Mouse (Mus musculus) spleen, embryonic (tissue): Measurements from ENCODE around the gene Ago1.

Experiments
- CTCF ChIA-PET: fragments of 350-600 bp; sonication (Branson Sonifier 250); formaldehyde crosslinking; loops from one replicate; lab custom pipeline; 2022; lab: Charles Lee

The Ago1 gene

DNA sequence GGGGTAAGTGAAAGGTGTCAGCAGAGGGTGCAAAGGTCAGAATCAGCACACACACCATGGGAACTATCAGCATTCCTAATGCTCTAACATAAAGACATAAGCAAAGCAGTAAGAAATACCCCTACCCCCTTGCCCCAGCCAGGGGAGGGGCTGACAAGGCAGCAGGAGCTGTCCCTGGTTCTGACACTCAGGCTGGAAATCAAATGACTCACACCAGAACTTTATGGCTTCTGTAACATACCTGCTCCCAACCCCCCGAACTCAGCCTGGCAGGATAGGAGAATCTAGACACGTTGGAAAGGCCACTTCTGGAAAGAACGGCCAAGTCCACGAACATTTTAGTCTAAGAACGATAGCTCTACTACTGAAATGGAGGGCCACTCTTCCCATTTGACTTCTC is 4.6 kb upstream of the Ago1 start:
- CTCF ChIA-PET, result no interaction called here

- CTCF ChIA-PET, result interaction anchor here (0.6 kb wide), 1 partner anchor 40 kb away, joined by 3 read pairs; the partner anchor contains the start of gene Ago3
Measured at GRCm38 (mm10) chr4:126469334-126469733, 951 bp upstream of the Ago1 start.

GRCm38 (mm10) chr4:126468925-126469324 is 542 bp upstream of the Ago1 start:
- CTCF ChIA-PET, result interaction anchor here (0.6 kb wide), 1 partner anchor 39 kb away, joined by 3 read pairs; the partner anchor contains the start of gene Ago3

DNA sequence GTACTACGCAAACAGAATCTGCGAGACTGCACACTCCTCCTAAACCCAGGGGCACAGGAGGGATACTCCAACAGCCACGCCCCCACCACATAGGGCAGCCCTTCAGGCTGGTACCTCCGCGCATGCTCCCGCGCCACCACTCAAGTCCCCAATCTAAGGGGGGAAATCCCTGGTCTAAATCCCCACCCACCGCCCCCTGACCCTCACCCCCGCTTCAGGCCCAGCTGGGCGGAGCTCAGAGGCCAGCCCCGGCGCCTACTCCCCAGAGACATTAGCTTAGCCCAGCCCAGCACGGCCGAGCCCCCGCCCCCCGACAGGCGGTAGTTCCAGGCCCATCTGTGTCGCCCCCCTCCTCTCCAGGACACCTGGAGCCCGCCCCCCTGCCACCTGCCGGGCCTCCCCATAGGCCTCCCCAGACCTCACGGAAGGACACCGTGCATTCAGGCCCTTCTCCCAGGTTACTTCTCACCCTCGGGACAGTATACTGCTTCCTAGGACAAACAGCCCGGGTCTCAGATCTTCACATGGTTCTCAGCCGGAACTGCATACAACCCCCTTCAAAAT is 580 bp downstream of the Ago1 start:
- CTCF ChIA-PET, result interaction anchor here (0.7 to 0.8 kb wide), 2 partner anchors 1606 to 1857 kb away, joined by 4 to 5 read pairs; partner anchors contain the start of genes 3100002H09Rik and Maneal

DNA sequence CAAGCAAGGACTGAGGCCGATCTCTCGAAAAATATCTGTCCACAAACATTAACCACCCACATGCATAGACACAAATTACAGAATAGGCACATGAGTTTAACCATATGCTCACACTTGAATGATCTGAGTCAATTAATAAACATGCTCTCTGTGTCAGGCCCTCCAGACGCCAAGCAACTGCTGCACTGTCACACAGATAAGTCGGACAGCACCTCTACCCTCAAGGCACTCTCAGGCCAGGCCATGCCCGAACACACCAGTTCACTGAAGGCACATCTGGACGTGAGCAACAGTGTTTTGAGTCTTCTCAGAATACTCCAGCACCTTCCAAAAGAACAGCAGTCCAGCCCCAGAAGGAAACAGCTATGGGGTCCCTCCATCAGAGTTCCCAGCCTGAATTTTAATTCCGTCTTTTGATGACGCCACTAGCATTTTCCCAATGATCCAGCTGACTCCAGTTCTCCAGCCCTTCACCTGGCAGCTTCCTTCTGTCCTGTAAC is 2.1 kb downstream of the Ago1 start:
- CTCF ChIA-PET, result no interaction called here

DNA sequence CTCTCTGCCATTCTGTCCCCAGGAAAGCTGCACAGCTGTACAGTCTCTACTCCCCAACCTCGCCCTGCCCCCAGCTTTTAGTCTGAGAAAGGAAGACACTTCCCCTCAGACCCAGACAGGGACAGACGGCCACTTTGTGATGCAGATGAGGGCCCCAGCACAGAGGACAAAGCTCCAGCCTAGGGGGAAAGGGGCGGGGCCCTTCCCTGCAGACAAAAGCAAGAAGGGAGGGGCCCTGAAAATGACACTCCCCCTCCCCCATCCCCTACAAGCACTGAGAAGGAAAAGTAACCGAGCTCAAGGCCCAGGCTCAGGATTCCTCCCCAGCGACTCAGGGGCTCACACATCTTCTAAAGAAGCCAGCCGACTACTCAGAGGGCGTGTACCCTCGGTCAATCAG is 2.5 kb downstream of the Ago1 start:
- CTCF ChIA-PET, result no interaction called here

GRCm38 (mm10) chr4:126464892-126465235 is 3.5 kb downstream of the Ago1 start:
- CTCF ChIA-PET, result interaction anchor here (0.6 kb wide), 1 partner anchor 18 kb away, joined by 3 read pairs; no protein-coding TSS in a partner anchor

DNA sequence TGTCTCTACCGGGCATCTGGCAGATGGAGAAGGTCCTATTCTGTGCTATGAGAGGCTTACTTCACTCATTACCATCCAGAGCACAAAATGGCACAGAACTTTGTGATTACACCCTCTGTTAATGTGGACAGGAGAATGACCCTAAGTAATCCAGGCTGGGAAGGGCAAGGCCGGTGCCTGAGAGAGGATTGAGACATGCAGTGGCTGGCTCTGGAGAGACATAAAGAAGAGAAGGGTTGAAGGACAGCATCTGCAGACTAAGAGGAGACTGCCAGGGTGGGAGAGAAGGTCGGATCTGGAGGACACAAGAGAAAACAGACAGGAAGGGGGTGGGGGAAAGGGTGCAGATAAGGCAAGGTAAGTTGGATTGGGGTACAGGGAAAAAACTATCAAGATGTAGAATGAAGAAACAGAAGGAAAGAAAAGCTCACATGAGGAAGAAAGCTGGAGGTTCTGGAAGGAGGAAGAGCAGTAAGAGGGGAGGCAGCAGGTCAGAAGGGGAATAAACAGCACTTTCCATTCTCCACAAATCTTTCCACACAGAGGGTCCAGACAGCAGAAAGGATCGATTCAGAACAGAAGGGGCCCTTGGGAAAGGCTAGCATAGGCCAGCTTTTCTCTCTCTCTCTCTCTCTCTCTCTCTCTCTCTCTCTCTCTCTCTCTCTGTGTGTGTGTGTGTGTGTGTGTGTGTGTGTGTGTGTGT is 4.0 kb downstream of the Ago1 start:
- CTCF ChIA-PET, result interaction anchor here (0.6 kb wide), 1 partner anchor 17 kb away, joined by 3 read pairs; no protein-coding TSS in a partner anchor

GRCm38 (mm10) chr4:126455441-126455840 is 12.9 kb downstream of the Ago1 start:
- CTCF ChIA-PET, result no interaction called here

- CTCF ChIA-PET, result no interaction called here
Measured at GRCm38 (mm10) chr4:126454547-126455254, 13.7 kb downstream of the Ago1 start.

GRCm38 (mm10) chr4:126450268-126450667 is 18.1 kb downstream of the Ago1 start:
- CTCF ChIA-PET, result interaction anchor here (0.7 kb wide), 1 partner anchor 256 kb away, joined by 3 read pairs; no protein-coding TSS in a partner anchor

- CTCF ChIA-PET, result interaction anchor here (0.5 kb wide), 1 partner anchor 17 kb away, joined by 3 read pairs; no protein-coding TSS in a partner anchor
Measured at GRCm38 (mm10) chr4:126447126-126447525, 21.3 kb downstream of the Ago1 start.

DNA sequence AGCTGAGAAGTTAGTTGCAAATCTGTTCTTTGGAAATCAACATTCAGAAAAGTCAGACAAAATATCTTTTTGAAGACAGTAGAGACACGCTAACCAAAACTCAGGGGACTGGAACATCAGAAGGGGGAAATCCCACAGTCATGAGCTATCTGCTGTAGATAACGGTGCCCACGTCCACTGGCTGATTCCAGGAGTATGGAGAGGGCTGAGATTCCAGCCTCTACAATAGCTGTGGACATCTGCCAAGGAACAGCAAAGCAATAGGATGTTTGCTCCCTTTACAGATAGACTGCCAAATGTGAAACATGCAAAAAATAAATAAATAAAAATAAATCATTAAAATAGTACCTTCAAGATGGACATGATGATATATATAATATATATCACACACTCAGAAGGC is 23.9 kb downstream of the Ago1 start:
- CTCF ChIA-PET, result interaction anchor here (0.5 kb wide), 2 partner anchors 53 to 355 kb away, joined by 3 to 4 read pairs; no protein-coding TSS in a partner anchor

- CTCF ChIA-PET, result no interaction called here
Measured at GRCm38 (mm10) chr4:126438261-126438660, 30.1 kb downstream of the Ago1 start.

DNA sequence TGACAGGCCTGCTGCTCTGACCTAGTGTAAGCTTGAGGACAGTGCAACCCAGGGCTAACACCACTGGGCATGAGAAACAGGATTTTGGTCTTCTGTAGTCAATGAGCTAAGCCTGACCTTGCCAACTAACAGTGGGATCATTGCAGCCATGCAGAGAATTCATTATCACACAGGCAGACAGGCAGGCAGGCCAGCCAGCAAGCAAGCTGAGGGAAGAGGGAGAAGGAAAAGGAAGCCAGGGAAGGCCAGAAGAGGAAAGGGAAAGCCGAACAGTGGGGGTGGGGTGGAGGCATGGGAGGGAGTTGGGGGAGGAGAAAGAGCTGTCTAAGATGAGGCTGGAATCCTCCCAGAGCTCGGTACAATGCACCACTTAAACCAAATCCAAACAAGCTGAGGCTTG is 32.1 kb downstream of the Ago1 start:
- CTCF ChIA-PET, result no interaction called here

GRCm38 (mm10) chr4:126434094-126434493 is 34.3 kb downstream of the Ago1 start:
- CTCF ChIA-PET, result no interaction called here

DNA sequence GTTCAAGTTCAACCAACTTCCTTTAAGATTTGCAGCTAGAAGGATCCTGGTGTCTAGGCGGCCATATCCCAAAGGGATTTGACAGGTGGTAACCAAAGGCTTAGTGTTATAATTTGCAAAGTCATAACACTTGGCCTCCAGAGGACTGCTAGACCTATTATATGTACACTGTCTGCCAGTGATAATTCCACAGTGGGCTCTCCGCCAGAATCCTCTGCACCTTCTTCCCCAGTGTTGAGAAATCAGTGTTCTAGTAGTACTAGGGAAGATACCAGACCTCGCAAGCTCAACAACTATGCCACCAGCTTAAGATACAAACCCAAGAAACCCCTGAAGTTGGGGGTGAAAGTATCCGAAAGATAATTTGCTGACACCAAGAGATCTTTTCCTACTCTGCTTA is 35.2 kb downstream of the Ago1 start:
- CTCF ChIA-PET, result no interaction called here

DNA sequence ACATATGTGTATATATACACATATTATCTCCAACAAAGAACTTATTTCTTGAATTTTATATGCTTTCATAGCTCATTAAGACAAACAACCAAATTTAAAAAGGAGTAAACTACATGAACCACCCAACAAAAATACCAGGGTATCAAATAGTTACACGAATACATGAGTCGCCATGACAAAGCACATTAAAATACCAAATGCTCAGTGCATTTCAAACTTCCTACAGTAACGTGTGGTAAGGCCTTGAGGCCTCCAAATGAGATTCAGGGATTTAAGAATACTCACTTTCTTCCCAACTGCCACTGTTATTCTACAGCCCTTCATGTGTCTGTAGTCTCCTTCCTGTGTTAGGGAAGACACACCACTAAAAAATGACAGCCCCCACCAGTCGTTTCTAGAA is 36.6 kb downstream of the Ago1 start:
- CTCF ChIA-PET, result no interaction called here

- CTCF ChIA-PET, result interaction anchor here (0.6 kb wide), 1 partner anchor 40 kb away, joined by 3 read pairs; no protein-coding TSS in a partner anchor
Measured at GRCm38 (mm10) chr4:126429347-126430079, 38.9 kb downstream of the Ago1 start, which contains the start of gene Ago3. TSS of gene Ago3 (minus strand) at chr4:126429556.

DNA sequence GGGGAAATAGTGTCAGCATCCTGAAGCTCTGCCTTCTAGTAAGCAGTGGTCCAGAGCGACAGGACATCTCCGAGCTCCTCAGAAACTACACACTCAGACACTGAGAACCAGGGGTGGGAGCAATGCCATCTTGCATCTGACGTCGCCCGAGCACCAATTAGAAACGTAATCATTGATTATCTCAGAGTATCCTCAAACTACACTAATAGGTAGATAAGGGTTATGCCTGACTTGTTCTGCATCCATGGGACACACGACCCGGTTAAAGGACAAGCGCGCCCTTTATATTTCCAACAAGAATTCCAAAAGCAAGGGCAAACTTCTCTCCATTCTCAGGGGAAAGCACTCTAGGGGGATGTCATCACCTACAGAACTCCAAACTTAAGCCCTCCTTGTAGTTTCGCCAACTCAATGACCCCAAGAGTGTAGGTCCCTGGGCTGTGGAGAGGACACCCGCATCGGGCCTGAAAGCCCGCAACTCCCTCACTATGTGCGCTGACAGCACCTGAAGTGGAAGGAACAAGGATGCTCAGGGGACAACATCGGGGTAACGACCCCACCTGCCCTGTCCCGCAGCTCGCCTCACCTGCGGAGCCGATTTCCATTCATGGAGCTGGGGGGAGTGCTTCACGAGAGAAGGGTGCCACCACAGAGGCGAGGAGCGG is 39.6 kb downstream of the Ago1 start:
- CTCF ChIA-PET, result no interaction called here

- CTCF ChIA-PET, result no interaction called here
Measured at GRCm38 (mm10) chr4:126423866-126424265, 44.5 kb downstream of the Ago1 start.
